Mouse (Mus musculus) ES-E14 (cell line): ENCODE data around the gene Fchsd2.

Experiments
- CHD2 ChIP-seq: IDR thresholded peaks from 2 replicates; pipeline ENCODE4 v1.6.1; 2014; ENCODE audit warnings: mild to moderate bottlenecking, low read depth, low read length, inconsistent platforms
- ZC3H11A ChIP-seq: IDR thresholded peaks from 2 replicates; pipeline ENCODE4 v1.6.1; 2012; ENCODE audit warnings: low read depth, mild to moderate bottlenecking, inconsistent platforms, low read length, borderline replicate concordance

GRCm38 (mm10) chr7:101301361-101301880 is 208.8 kb downstream of the Fchsd2 start:
- TF ChIP-seq CHD2 = no peak
- no peak for TF ChIP-seq ZC3H11A
